Mouse (Mus musculus) thymus, adult 2 months (tissue): ENCODE data around the gene Erc2. TPM values are rescaled to one million over a fixed set of nuclear protein-coding genes. Genes with fewer than 3 reads are reported as not detected.

Experiments used
- DNase-seq: peaks from one replicate; pipeline ENCODE4 v3.0.0; 2021
- H3K27ac ChIP-seq: fragments of 200-500 bp; 2 replicates; pipeline ENCODE4 v1.5.1; 2012; ENCODE audit warnings: low read length, control low read depth; ENCODE audit not compliant: control insufficient read depth, insufficient read depth
- H3K27me3 ChIP-seq: fragments of 200-500 bp; 2 replicates; pipeline ENCODE4 v1.6.1; 2012; ENCODE audit warnings: mild to moderate bottlenecking, low read length, moderate library complexity, mixed read lengths; ENCODE audit not compliant: control insufficient read depth, insufficient read depth
- H3K36me3 ChIP-seq: fragments of 200-500 bp; 2 replicates; pipeline ENCODE4 v1.6.1; 2012; ENCODE audit warnings: mild to moderate bottlenecking, low read length, moderate library complexity; ENCODE audit not compliant: control insufficient read depth, insufficient read depth
- H3K4me1 ChIP-seq: fragments of 200-500 bp; replicated peaks from 2 replicates; pipeline ENCODE4 v1.6.1; 2012; ENCODE audit warnings: low read length; ENCODE audit not compliant: control insufficient read depth, insufficient read depth
- H3K4me3 ChIP-seq: fragments of 200-500 bp; 2 replicates; pipeline ENCODE4 v1.5.1; 2012; ENCODE audit warnings: mild to moderate bottlenecking, low read length, control low read depth, moderate library complexity; ENCODE audit not compliant: control insufficient read depth, insufficient read depth
- CTCF ChIP-seq: fragments of 200-500 bp; IDR thresholded peaks from 2 replicates; pipeline ENCODE4 v1.5.1; 2012; ENCODE audit warnings: mild to moderate bottlenecking, control low read depth, low read length, moderate library complexity, borderline replicate concordance; ENCODE audit not compliant: control insufficient read depth, poor library complexity, insufficient read depth; ENCODE audit errors: extremely low read depth
- POLR2A ChIP-seq: fragments of 200-500 bp; IDR thresholded peaks from 2 replicates; pipeline ENCODE4 v1.6.1; 2012; ENCODE audit warnings: mild to moderate bottlenecking, low read length, control low read depth, moderate library complexity; ENCODE audit not compliant: control insufficient read depth, poor library complexity, insufficient read depth; ENCODE audit errors: extremely low read depth
- WGBS: fragments of 180-500 bp; shearing (Covaris S2); methylation state at CpG from one replicate; pipeline ENCODE4 v1.1.7; 2018; 5-methylcytosine and 5-hydroxymethylcytosine counted together
- polyA plus RNA-seq: library from polyadenylated mRNA; depleted of rRNA; stranded (reverse); fragments of >200 nt; gene quantifications from 2 replicates; pipeline ENCODE4 v1.2.3, GENCODE M21; 2012

The Erc2 gene
- polyA plus RNA-seq, 1 experiment, result 0.18 TPM

GRCm38 (mm10) chr14:27973701-27974100 lies 351.5 kb downstream of the Erc2 start:
- TF ChIP-seq CTCF (no peak), POLR2A (no peak)
- no peaks in the 10 kb centered on the region for H3K4me1 ChIP-seq
- H3K4me3 ChIP-seq, result no peak overlapping the region
- H3K36me3 ChIP-seq, result no peaks in the 10 kb centered on the region
- no peak overlapping the region for H3K27ac ChIP-seq
- H3K27me3 ChIP-seq, result no peaks in the 10 kb centered on the region
- WGBS, result 86% methylated on average over 6 of the region's 6 CpGs
- DNase-seq, result no peak

DNA sequence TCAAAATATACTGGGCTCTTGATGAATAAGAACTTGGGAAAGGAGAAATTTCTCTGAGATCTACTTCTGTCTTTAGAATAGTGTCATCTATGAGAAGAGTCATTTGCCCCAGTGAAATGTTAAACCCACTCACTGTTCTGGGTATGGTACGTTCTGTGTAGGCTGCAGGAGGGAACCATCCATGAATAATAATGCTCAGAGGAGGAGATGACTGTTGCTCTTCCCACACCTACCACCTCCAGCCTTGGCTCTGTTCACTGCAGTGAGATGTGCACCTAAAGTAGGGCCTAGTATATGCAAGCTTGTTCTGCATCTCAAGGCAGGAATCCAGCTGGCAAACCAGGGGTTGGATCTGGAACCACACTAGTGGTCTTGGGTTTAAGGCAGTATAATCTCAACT lies 353.4 kb downstream of the Erc2 start:
- 86% methylated on average over 1 of the region's 1 CpGs for WGBS
- H3K36me3 ChIP-seq, result no peaks in the 10 kb centered on the region
- H3K27ac ChIP-seq, result no peak overlapping the region
- H3K27me3 ChIP-seq, result no peaks in the 10 kb centered on the region
- H3K4me3 ChIP-seq, result no peak overlapping the region
- DNase-seq, result no peak
- no peak for TF ChIP-seq POLR2A
- no peak for TF ChIP-seq CTCF
- H3K4me1 ChIP-seq, result no peaks in the 10 kb centered on the region

- no peak for DNase-seq
- Histone ChIP-seq H3K4me1 (no peaks in the 10 kb centered on the region), H3K27ac (no peak overlapping the region), H3K27me3 (no peaks in the 10 kb centered on the region), H3K4me3 (no peak overlapping the region), H3K36me3 (no peaks in the 10 kb centered on the region)
- no peak for TF ChIP-seq POLR2A
- no peak for TF ChIP-seq CTCF
- 91% methylated on average over 3 of the region's 3 CpGs for WGBS
Observed at GRCm38 (mm10) chr14:27984758-27985157, 362.5 kb downstream of the Erc2 start.

GRCm38 (mm10) chr14:27985201-27985600 lies 363.0 kb downstream of the Erc2 start:
- TF ChIP-seq CTCF (no peak), POLR2A (no peak)
- no peak overlapping the region for H3K4me3 ChIP-seq
- H3K4me1 ChIP-seq, result no peaks in the 10 kb centered on the region
- no peak for DNase-seq
- WGBS, result 86% methylated on average over 5 of the region's 5 CpGs
- no peaks in the 10 kb centered on the region for H3K27me3 ChIP-seq
- no peak overlapping the region for H3K27ac ChIP-seq
- no peaks in the 10 kb centered on the region for H3K36me3 ChIP-seq

DNA sequence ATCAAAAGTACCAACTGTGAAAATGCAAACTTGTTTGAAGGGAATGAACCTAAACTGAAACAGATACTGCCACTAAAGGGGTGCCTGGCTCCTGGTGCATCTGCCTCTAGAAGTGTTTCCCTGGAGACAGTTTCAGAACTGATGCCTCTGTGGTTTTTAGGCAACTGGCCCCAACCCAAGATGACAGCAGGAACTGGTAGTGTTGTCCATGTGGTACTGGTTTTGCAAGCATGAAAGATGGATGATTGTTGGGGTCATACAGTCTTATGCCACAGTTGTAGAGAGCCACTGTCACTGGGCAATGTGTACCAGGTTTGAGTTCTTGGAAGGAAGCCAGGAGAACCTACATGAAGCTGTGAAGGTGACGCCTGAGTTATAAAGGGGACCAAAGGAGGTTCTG lies 365.2 kb downstream of the Erc2 start:
- Histone ChIP-seq H3K27ac (no peak overlapping the region), H3K36me3 (no peaks in the 10 kb centered on the region), H3K4me1 (no peaks in the 10 kb centered on the region), H3K4me3 (no peak overlapping the region), H3K27me3 (no peaks in the 10 kb centered on the region)
- no peak for TF ChIP-seq POLR2A
- TF ChIP-seq CTCF, result no peak
- WGBS, result 83% methylated on average over 1 of the region's 1 CpGs
- DNase-seq, result no peak

DNA sequence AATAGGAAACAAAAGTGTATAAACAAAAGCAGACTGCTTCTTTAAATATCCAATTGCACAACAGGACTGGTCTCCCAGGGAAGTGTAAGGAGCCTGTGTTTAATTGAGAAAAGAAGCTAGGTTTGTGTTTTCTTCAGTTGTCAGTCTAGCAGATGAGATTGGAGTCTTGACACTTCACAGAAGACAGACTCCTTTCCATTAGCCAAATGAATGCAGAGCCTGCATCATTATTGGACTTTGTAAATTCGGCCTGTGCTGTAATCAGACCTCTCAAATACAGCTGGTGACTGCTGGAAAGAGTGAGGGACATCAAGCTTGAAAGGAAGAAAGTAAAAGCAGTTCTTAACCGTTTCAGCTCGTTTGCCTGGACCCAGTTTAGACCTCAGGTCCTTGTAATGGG lies 376.3 kb downstream of the Erc2 start:
- WGBS, result 58% methylated on average over 3 of the region's 3 CpGs
- H3K4me3 ChIP-seq, result no peak overlapping the region
- no peaks in the 10 kb centered on the region for H3K27me3 ChIP-seq
- H3K36me3 ChIP-seq, result no peaks in the 10 kb centered on the region
- no peak overlapping the region for H3K27ac ChIP-seq
- TF ChIP-seq CTCF, result no peak
- no peaks in the 10 kb centered on the region for H3K4me1 ChIP-seq
- DNase-seq, result no peak

DNA sequence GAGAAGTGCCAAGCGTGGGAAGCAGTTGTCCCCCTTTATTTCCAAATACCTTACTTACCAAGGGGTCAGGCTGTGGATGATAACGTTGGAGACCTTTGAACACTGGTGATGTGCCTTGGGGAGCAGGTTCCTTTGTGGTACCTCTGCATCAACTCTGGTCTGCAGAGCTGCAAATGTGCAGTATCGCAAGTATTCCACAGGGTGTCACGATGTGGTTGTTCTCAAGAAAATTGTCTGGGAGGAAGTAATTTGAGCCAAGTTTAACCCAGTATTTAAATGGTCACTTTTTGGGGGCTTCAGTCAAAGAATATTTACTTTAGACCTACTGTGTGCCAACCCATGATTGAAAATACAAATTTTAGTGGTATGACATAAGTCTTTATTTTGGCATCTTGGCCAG lies 381.8 kb downstream of the Erc2 start:
- WGBS, result 44% methylated on average over 4 of the region's 4 CpGs
- no peak for TF ChIP-seq CTCF
- no peak for TF ChIP-seq POLR2A
- no peak for DNase-seq

More for the DNA sequence above, 381.8 kb downstream of the Erc2 start:
- H3K4me1 ChIP-seq, result no peaks in the 10 kb centered on the region
- H3K4me3 ChIP-seq, result no peak overlapping the region
- H3K36me3 ChIP-seq, result no peaks in the 10 kb centered on the region
- no peak overlapping the region for H3K27ac ChIP-seq
- H3K27me3 ChIP-seq, result no peaks in the 10 kb centered on the region
